Mouse (Mus musculus) fibroblast of lung, adult 2 months (primary cell): ENCODE results near the gene Slc44a3.

ENCODE experiments used
- DNase-seq: peaks from one replicate; pipeline ENCODE4 v3.0.0-alpha.2; 2011; ENCODE audit warnings: low read depth

Slc44a3 gene

DNA sequence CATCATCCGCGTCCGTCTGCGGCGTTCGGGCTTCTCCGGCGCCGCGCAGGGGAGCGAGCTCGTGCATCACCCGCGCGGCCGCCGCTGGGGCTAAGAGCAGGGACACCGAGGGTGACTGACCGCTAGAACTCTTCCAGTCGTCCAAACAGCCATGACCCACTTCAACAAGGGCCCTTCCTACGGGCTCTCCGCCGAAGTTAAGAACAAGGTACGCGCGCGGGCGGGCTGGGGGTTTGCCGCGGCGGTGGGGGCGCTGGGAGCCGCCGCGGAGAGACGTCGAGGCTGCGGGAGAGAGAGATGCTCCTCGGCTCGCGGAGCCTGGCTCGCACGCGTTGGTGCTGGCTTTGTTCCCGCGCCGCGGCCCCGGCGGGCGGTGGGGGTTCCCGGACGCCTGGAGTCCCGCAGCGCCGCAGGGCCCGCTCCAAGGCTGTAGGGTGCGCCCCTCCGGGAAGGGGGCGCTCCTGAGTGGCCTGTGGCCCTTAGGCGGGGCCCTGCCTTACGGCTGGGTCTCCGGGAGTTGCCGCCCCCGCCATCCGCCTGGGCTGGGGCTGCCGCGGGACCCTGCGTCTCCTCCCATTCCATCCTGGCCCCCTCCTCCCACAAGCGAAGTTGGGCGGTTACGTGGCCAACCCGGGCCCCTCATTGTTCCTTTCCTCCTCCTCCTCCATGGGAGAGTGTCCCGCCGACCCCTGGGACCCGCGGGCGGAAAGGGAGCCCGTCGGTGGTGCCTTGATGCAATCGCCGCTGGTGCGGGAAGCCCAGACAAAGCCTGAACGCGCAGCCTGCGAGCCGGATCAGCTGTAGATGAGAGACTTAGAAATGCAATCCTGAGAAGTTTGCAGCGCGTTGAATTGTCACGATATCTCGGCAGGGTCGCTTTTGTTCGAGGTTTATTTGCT lies 105.3 kb downstream of the Slc44a3 start:
- peak; percentile 45 for DNase-seq

DNA sequence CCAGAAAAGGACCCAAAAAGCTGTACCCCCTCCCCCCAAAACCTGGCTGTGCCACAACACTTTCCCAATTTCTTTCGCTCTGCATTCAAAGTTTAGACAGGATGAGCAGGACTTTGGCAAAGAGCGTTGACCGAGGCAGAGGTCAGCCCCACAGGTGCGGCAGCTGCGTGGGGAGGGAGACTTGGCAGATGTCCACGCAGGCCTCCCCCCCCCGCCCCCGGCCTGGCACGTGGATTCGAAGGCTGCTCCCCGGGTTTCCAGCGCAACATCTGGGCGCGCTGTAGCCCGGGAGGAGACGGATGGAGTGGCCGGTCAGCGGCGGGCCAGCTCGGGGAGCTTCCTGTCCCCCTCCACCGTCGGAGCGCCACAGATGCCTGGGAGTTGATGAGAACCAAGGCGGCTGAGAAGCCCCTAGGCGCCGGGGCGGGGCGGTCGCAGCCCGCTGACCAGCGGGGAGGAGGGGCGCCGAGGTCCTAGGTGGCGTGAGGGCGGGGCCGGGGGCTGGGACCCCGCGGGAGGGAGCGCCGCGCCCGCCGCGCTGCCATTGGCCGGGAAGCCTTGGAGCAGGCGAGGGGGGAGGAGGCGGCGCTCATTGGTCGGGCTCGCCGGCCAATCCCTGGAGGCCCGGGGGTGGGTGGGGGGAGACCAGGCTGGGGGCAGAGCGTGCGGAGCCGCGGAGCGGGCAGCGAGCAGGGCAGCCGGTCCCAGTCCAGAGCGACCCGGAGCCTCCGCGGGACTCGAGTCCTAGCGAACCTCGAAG lies 106.2 kb downstream of the Slc44a3 start, which contains the start of gene Cnn3:
Cnn3 (plus strand) TSS at position 637 of the 760 bp plus-strand sequence.
- DNase-seq = peak; percentile 80

DNA sequence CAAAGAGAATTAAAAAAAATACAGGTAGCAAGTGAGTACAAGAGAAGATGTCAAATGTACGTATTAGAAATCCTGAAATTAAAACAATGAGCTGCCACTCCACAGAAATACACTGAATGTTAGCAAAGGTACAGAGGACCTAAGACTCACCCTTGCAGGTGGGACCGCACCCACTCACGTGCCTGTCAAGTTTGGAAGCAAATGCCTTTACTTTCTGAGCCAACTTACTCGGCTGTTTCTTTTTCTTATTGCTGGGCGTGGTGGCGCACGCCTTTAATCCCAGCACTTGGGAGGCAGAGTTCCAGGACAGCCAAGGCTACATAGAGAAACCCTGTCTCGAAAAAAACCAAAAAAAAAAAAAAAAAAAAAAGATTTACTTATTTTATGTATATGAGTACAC lies 109.8 kb downstream of the Slc44a3 start:
- DNase-seq = no peak

DNA sequence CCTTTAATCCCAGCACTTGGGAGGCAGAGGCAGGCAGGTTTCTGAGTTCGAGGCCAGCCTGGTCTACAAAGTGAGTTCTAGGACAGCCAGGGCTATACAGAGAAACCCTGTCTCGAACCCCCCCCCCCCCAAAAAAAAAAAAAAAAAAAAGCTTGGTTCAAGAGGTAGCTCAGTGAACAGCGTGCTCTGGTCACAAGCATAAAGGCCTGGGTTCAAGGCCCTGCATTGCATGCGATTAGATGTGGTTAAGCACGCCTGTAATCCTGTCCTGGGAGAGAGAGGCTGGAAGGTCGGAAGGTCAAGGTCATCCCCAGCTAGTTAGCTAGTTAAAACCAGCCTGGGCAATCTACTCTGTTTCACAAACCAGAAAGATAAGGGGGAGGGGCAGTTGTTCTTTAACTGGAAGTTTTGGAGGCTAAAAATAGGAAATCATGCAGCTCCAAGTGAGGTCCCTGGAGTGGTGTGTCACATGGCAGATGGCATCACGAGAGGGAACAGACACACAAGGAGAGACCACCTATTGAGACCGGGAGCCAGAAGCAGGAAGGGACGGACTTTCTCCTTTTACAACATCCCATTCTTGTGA lies 113.3 kb downstream of the Slc44a3 start:
- no peak for DNase-seq

DNA sequence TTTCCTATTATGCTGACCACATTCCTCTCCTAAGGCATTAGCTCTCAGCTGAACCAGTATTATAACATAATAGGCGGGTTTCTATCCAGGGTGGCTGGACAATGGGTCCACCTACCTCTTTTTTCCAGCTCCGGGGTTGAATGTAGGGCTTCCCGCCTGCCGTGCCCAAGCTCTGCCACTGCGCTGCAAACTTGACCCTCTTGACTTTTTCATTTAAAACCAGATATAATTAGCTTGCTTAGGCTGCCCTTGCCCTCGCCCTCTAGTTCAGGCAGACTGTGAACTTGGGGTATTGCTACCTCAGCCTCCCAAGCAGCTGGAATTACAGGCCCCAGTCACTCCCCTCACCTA lies 114.0 kb downstream of the Slc44a3 start:
- DNase-seq = no peak

DNA sequence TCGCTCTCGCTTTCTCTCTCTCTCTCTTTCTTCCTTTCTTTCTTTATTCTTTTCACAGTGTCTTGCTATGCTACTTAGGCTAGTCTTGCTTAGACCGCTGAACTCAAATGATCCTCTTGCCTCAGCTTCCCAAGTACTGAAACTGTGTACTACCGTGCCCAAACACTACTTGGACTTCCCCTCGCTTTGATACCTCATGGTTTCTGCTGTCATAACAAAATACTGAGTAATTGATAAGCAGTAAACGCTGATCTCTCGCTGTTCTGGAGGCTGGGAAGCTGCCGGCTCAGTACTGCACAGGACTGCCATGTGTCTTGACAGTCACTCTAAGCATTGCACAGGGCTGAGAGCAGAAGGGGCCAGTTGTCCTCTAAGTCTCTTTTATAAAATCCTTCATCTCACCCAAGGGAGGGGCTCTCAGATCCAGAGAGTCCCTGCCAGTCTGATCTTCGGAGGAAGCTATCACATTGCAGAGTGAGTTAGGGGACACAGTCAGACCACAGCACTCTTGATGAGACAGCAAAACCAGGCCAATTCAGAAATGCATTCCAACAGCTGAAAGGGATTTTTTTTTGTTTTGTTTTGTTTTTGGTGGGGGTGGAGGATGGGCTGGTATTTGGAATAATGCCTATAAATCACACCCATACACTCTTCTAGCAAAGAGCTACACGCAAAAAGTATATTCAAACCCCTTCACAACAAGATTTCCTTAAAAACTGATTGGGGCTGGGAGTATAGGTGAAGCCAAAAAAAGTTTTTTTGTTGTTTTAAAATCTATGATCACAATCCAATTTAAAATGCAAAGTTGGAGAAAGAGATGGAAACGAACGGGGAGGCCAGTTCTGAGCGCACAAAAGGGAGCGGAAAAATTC lies 114.6 kb downstream of the Slc44a3 start:
- no peak for DNase-seq

DNA sequence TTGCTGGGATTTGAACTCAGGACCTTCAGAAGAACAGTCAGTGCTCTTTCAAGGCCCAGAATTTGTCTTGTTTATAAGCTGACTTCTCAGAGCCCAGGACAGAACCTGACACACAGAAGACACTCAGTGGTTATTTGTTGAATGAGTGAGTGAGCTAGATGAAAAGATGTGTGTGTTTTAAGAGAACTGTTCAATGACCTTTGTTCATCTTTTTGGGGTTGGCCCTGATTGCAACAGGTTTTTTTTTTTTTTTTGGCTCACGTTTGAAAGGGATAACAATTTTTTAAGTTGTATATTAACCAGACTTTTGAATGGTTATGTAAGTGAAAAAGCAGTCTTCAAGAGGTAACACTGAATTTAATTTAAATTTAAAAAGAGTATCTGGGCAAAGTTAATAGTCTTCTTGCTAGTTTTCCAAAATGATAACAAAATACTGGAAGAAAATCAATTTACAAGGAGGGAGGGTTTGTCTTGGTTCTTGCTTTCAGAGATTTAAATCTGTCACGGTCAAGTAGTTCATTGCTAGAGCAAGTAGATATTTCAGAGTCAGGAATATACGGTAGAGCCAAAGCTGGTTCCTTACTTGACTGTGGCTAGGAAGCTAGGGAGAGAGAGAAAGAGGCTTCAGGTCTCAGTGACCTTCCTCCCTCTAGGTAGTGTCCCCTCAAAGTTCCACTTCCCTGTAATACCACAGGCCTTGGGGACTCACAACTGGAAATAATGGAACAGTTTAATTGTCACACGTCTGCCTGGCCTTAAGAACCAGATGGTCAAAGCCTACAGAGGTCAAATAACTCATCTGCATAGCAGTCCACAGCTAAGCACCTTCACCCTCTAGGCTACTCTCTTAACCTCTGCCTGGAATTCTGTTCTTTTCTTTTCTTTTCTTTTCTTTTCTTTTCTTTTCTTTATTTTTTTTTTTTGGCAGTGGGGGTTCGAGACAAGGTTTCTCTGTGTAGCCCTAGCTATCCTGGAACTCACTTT lies 115.7 kb downstream of the Slc44a3 start:
- no peak for DNase-seq

DNA sequence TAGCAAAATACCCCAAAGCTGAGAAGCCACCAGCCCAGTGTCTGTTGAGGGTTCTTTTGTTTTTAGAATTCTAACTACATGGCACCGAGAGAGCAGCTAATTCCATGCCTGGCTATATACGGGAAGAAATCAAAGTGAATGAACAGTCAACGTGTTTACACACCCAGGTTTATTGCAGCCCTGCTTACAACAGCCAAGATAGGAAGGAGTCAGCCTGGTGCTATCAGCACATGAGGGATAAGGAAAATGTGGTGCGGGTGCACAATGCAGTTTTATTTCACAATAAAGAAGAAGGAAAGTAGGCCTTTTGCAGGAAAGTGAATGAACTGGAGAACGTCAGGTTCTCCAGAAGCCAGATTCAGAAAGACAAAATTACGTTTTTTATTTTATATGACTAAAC lies 120.8 kb downstream of the Slc44a3 start:
- no peak for DNase-seq
